Mouse (Mus musculus) C2C12 (cell line): ENCODE data around the gene Dnah3.

Experiments
- CEBPB ChIP-seq: IDR thresholded peaks from one replicate; pipeline ENCODE4 v1.6.1; 2011; ENCODE audit warnings: low read depth, mild to moderate bottlenecking, control low read depth, moderate library complexity
- CTCF ChIP-seq: IDR thresholded peaks from one replicate; pipeline ENCODE4 v1.5.1; 2011; ENCODE audit not compliant: control insufficient read depth, insufficient read depth, insufficient read length
- MAX ChIP-seq: IDR thresholded peaks from one replicate; pipeline ENCODE4 v1.6.1; 2011; ENCODE audit warnings: mild to moderate bottlenecking, control low read depth
- MYOG ChIP-seq: IDR thresholded peaks from one replicate; pipeline ENCODE4 v1.6.1; 2011; ENCODE audit not compliant: control insufficient read depth, insufficient read length; ENCODE audit errors: extremely low read depth
- USF1 ChIP-seq: IDR thresholded peaks from one replicate; pipeline ENCODE4 v1.6.1; 2011; ENCODE audit warnings: low read depth, mild to moderate bottlenecking, control low read depth, moderate library complexity

- TF ChIP-seq MYOG (no peak), CTCF (no peak), MAX (no peak), CEBPB (no peak), USF1 (no peak)
These were observed 135.1 kb downstream of the Dnah3 start for GRCm38 (mm10) chr7:119960006-119960405.
